Mouse (Mus musculus): Measurements from ENCODE around the gene Papolb.
A peak's percentile ranks its signal among the peaks of the same experiment; 100 is the strongest.

Papolb gene

DNA sequence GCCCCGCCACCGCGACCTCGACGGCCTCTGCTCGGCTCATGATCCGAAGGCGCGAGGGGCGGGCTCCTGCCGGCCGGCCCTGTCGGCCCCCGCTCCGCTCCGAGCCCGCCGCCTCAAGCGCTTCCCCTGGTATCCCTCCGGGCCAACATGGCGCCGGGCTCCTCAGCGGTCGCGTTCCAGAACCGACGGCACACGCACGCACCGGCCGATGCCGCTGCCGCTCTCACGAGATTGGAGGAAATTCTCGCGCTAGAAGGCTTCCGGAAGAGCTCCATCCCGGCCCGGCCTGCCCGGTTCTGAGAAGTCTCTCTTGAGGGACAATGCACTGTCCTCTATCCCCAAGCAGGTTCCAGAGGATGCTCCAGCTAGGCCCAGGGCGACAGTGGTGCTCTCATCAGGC lies at the start of gene Papolb:
Gene Papolb (minus strand): TSS at position 162 of the 400 bp plus-strand sequence.
- no peak for DNase-seq

DNA sequence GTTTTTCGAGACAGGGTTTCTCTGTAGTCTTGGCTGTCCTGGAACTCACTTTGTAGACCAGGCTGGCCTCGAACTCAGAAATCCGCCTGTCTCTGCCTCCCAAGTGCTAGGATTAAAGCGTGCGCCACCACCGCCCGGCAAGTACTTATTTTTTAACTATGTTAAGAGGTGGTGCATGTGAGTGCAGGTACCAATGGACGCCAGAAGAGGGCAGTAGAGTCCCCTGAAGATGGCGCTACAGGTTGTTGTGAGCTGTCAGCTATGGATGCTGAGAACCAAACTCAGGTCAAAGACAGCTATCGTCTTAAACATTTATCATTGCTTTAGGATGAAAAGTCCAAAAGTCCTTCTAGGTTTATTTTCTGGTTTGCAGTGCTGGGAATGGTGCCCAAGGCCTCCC lies 48.3 kb upstream of the Papolb start:
- no peak for DNase-seq

DNA sequence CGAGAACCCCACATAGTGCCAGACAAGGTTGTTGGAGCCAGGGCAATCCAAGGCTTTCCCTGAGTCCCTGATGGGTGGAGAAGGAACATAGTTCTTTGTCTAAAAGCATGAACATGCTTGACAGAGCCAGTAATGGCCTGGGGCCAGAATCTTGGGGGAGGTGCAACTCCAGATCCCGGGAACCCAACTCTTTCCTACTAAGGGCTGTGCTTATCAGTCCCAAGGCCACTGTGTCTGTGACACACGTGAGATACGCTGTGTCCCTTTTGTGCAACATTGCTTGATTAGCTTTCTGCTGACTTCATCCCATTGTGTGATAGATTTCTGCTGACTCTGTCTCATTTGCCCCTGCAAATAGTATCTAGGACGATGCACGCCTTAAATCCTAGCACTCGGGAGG lies 47.0 kb upstream of the Papolb start:
- DNase-seq, result no peak

GRCm38 (mm10) chr5:142574323-142575057 lies 44.6 kb upstream of the Papolb start:
- DNase-seq, result no peak

DNA sequence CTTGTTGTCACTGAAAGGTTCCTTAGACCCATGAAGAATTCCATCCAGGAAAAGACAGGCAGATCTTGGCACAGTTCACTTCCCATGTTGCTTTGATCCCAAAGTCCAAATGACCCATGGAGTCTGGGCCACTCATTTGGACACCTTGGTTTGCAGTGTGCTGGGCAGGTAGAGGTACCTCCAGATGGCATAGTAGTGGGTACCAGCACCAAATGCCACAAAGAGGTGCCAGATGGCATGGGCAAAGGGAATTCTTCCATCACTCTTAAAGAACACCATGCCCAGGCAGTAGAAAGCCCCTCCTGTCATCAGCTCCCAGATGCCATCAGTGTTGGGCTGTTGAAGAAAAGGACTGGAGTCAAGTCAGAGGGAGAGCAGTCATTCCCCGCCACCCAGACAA lies 34.7 kb upstream of the Papolb start:
- no peak for DNase-seq

- DNase-seq, result no peak
Observed at GRCm38 (mm10) chr5:142560261-142560660, 30.4 kb upstream of the Papolb start.

- DNase-seq, result peak; percentile 75
Observed at GRCm38 (mm10) chr5:142557397-142558067, 27.7 kb upstream of the Papolb start.

GRCm38 (mm10) chr5:142556721-142557120 lies 26.8 kb upstream of the Papolb start:
- no peak for DNase-seq

DNA sequence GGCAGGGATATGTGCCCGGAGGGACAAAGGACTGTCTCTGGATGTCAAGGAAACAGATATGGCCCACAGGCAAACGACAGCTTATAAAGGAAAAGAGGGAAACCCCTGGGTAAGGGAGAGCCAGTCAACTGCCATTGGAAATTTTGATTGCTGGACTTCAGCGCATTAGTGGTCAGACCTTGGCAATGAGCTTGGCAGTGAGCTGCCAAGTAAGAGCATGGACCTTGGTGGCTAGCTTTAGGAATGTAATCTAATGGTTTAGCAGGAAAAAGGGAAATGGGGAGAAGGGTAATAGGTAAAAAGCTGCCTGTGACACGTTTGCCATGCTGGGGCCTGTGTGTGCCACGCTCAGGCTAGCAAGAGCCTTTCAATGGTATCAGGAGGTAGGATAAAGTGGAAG lies 26.0 kb upstream of the Papolb start:
- no peak for DNase-seq

- DNase-seq, result peak; percentile 99
Observed at GRCm38 (mm10) chr5:142550706-142551652, 21.1 kb upstream of the Papolb start, which contains the start of gene Radil. Gene Radil, minus strand, starts transcription at chr5:142551098.

- peak; percentile 35 for DNase-seq
Observed at GRCm38 (mm10) chr5:142549961-142550705, 20.3 kb upstream of the Papolb start.

DNA sequence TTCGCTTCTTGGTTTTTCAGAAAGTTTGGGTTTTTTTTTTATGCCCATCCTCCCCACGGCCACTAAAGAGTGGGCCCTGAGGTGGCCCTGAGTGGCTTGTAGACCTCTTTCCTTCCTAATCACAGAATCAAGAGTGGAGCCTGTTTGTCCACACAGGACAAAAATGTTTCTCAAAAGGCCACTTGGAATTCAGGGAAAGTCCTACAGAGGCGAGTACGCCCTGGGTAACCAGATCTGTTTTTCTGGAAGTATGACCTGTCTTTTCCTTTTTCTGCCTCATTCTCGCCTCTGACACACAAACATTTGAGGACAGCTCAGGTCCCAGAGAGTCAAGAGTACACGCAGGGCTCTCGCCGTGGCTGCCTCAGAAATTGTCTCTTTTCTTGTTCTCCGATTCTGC lies 19.6 kb upstream of the Papolb start:
- DNase-seq, result no peak

GRCm38 (mm10) chr5:142547066-142547465 lies 17.2 kb upstream of the Papolb start:
- DNase-seq, result no peak

GRCm38 (mm10) chr5:142546344-142546743 lies 16.5 kb upstream of the Papolb start:
- DNase-seq, result no peak

GRCm38 (mm10) chr5:142545014-142545795 lies 15.3 kb upstream of the Papolb start:
- DNase-seq, result no peak

GRCm38 (mm10) chr5:142537286-142537685 lies 7.4 kb upstream of the Papolb start:
- no peak for DNase-seq

- DNase-seq, result no peak
Observed at GRCm38 (mm10) chr5:142535388-142535787, 5.5 kb upstream of the Papolb start.

DNA sequence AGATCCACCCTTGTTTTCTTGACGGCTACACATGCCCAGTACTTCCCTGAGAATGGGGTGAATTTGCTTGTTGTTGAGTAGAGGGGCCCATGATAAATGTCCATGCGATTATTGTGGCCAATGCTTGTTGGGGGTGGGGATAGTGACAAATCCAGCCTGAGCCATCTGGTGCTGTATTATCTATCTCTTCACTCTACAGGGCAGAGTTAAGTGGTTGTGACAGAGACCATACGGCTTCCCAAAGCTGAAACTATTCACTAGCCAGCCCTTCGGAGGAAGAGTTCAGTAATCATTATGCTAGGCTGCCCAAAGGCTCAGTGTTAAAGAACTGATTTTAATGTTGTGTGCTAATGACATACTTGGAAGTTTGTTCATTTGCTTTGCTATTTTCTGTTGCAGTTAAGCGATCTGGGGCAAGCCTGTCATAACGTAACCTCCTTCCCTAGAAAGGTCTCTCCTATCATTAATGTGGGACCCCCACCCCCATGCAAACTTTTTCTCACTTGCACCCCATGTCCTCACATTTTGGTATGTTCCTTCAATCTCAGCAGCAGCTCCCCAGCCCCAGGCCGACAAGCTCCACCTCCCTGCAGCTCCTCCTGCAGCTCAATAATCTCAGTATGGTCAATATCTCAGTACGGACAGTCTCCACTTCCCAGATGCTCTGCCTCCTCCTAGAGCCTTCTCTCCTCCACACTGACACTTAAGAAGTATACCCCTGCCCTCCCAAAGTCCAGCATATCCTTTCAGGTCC lies 5.0 kb downstream of the Papolb start:
- DNase-seq, result no peak

DNA sequence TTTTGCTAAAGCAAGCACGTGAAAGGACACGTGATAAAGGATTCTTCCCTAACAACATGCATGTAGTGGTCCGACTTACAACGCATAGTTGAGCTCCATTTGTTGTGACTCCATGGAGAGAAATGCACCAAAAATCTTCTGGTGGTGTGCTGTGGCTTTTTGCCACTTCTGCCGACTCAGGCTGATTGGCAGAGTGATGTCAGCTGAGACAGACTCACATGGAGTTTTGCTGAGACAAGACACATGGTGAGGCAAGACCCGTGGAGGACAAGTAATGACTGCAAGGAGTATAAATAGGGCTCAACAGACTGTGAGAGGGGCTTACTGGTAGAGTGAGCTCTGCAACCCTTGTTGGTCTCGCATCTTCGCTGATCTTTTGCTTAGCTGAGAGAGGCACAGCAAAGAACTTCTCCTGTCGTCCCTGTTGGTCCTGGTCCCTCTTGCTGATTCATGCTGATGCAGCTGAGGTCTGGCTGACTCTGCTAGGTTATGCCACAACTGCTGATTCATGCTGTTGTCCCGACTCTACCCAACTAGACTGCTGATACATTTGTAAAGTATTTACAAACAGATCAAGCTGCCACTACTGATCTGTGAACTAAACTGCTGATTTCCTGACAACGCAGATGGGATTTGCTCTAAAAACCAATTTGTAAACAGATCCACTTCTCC lies 8.5 kb downstream of the Papolb start:
- no peak for DNase-seq

DNA sequence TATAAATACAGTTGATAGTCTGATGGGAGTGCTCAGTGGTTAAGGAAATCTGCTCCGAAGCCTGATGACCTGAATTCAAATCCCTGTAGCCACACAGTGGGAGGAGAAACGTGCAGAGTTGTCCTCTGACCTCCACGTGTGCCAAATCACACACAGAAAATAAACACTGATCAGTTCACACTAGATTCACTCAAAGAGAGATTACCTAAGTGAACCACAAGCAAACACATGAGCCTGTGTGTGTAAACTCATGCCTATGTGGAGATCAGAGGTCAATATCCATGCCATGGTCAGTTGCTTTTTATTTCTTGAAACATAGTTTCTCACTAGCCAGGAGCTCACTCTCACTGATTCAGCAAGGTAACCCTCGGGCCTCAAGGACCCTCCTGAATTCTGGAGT lies 9.5 kb downstream of the Papolb start:
- no peak for DNase-seq
